Mouse (Mus musculus) urinary bladder, postnatal 4 days (tissue): ENCODE measurements around the gene Crabp2.

Experiments
- DNase-seq, 2 experiments: peaks; one replicate each; pipeline ENCODE4 v3.0.0; 2021 to 2022; ENCODE audit warnings: low spot score in 2 of 2

Gene Crabp2

DNA sequence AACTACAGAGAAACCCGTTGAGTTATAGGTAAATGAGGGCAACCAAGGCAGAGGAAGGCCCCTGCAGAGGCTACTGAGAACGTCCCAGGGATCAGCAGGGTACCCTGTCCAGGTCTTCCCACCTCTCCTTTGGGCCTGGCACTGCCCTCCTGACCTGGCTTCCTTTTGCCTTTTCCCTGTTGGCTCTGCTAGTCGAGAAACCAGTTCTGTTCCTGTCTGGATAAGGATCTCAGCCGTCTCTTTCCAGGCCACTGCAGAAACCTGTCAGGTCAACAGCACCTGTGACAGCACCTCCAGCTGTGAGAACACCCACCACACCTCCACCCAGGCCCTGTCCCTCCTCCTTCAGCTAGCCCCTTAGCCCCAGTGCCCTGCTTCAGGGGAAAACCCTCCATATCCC, 10.0 kb downstream of the Crabp2 start:
- DNase-seq: no peak

- no peak for DNase-seq
These were observed 10.5 kb downstream of the Crabp2 start for GRCm38 (mm10) chr3:87958967-87959366.

- DNase-seq: no peak
These were observed 10.9 kb downstream of the Crabp2 start for GRCm38 (mm10) chr3:87959371-87959770.

DNA sequence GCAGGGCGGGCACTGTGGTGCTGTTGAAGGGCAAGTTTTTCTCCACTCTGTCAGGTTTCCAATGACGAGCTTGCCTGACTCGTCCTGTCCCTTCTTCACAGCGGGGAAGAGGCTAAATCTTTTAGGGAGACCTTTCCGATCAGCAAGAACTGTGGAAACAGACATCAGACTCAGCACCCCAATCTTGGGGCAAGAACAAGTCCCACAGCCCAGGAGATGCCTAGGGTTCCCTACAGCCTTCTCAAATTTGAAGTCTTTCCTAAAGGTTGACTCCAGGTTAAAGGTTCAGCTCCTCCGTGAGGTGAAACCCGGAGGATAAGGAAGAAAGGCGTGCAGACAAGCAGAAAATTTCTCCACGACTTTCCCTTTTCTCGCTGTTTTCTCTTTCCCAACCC, 11.7 kb downstream of the Crabp2 start:
- no peak for DNase-seq

- peak; percentile 90 to 92 for DNase-seq
These were observed 12.2 kb downstream of the Crabp2 start for GRCm38 (mm10) chr3:87960586-87961191.

- DNase-seq: no peak
These were observed 21.9 kb downstream of the Crabp2 start for GRCm38 (mm10) chr3:87970184-87970938.

DNA sequence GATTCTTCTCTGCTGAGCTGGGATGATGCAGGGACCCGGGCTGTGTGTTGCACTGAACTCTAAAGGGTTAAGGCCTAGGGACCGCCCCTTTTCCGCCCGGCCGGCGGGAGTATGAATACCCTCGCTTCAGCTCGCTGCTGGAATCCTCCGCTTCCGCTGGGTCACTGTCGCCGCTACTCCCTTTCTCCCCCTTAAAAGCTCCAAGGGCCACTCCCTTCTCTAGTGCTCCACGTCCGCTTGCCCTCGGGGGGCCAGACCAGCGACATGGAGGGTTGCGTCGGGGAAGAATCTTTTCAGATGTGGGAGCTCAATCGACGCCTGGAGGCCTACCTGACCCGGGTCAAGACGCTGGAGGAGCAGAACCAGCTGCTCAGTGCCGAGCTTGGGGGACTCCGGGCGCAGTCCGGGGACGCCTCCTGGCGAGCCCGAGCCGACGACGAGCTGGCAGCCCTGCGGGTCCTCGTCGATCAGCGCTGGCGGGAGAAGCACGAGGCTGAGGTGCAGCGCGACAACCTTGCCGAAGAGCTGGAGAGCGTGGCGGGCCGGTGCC, 22.5 kb downstream of the Crabp2 start, which contains the start of gene Nes:
Gene Nes (plus strand): TSS at position 140 of the 550 bp plus-strand sequence.
- DNase-seq: peak in 1 of 2 experiments; percentile 48

DNA sequence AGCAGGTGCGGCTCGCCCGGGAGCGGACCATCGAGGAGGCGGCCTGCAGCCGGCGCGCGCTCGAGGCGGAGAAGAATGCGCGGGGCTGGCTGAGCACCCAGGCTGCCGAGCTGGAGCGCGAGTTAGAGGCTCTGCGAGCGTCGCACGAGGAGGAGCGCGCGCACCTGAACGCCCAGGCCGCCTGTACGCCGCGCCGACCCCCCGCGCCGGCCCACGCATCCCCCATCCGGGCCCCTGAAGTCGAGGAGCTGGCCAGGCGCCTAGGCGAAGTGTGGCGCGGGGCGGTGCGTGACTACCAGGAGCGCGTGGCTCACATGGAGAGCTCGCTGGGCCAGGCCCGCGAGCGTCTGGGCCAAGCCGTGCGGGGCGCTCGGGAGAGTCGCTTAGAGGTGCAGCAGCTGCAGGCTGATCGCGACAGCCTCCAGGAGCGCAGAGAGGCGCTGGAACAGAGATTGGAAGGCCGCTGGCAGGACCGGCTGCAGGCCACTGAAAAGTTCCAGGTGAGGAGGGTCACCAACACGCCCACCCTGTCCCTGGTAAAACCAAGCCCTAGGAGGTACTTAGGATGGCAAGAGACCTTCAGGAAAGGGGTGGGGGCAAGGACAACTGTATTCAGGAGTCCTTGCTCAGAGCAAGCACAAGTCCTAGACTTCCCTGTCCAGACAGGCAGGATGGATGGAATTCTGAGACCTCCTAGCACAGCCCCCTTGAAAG, 23.2 kb downstream of the Crabp2 start:
- DNase-seq: no peak

DNA sequence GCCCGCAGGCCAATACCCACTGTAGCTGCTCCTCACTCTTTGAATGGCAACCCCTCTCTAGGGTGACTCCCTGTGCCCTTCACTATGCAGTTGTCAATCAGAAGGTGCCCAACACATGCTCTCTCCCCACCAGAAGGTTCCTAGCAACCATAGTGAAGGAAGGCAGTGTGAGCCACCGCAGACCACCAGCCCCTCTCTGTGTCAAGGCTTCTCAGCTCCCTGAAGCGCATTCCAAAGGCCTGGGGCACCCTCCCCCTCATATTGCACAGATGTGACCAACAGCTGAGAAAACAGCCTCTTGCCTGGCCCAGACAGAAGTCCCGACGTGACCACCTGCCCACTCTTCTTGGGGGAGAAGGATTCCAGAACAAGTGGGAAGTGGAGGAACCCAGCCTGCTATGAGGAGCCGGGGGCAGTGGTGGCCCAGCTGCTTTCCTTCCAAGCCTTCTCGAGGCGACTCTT, 23.8 kb downstream of the Crabp2 start:
- no peak for DNase-seq

DNA sequence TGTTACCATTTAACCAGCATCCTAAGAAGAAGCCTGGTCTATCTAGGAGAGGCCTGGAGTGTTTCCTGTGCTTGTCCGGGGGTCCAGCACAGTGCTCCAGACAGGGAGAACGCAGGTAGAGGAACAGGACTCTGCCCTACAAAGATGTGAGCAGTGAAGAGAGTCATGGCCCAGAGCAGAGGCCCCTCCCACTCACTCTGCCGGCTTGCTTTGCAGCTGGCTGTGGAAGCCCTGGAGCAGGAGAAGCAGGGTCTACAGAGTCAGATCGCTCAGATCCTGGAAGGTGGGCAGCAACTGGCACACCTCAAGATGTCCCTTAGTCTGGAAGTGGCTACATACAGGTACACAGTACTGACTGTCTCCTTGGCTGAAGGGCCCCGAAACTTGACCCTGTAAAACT, 24.3 kb downstream of the Crabp2 start:
- DNase-seq: no peak

DNA sequence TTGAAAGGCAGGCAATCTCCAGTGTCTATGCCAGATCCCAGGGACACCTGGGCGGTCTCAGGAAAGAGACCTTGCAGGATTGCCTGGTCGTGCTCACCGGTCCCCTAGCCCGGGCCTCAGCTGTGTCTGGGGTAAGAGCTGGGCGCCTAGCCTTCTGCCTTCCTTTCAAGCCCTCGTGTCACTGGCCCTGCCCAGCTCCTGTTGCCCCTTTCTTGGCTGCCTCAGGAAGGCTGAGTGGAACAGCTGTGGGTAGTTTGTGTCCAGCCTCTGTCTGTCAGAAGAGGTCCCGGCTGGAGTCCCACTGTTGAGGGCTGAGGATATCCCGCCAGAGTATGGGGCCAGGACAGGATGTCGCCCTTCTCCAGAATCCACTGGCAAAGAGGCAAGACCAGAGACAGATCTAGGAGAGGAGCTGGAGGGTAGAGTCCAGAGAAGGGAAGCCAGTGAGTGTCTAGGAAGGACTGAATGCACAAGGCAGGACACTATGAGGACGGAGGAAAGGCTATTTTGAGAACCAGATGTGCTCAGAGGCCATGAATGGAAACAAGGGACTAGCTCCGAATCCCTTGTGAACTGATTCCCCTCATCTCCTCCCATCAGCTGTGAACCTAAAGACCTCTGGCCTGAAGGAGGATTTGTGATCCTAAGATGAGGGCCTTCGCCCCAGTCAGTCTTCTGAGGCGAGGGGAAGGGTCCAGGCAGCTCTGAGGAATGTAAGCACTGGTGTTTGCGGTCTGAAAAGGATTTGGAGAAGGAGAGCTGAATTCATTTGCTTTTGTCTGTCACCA, 25.3 kb downstream of the Crabp2 start:
- DNase-seq: no peak

- no peak for DNase-seq
These were observed 26.0 kb downstream of the Crabp2 start for GRCm38 (mm10) chr3:87974381-87974987.

- DNase-seq: no peak
These were observed 31.0 kb downstream of the Crabp2 start for GRCm38 (mm10) chr3:87979493-87979892.

DNA sequence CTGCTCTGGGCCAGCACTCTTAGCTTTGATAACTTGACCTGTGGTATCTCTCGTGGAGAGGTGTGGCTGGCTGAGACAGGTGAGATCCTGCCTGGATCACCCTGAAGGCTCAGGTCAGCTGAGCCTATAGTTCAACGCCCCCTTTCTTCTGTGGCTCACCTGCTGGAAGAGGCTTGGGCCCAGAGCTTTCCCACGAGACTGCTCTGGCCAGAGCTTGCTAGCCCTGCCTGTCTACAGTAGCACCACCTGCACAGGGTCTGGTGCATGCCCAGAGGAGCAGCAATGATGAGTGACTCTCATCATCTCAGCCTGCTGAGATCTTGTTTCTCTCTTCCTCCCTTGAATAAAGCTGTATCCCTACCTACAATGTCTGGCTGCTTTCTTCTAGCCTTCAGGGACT, 31.6 kb downstream of the Crabp2 start:
- DNase-seq: no peak

DNA sequence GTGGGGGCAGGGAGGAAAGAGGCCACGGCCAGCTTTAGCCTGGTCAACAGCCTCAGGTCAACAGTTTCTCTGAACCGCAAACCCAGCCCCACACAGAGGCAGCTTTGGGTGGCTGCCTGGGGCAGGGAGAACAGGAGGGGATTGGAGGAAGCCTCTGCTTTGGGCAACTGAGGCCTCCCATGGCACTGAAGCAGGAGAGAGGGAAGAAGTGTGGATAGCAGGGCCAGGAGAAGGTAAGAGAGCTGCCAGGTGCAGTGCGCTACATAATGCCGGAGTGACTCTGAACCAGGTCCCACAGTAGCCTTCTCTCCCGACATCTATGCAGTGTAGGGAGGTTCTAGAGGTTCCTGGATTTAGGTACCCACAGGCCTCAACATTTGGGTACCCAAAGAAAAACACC, 32.3 kb downstream of the Crabp2 start:
- no peak for DNase-seq

- DNase-seq: no peak
These were observed 32.8 kb downstream of the Crabp2 start for GRCm38 (mm10) chr3:87981214-87981760.

DNA sequence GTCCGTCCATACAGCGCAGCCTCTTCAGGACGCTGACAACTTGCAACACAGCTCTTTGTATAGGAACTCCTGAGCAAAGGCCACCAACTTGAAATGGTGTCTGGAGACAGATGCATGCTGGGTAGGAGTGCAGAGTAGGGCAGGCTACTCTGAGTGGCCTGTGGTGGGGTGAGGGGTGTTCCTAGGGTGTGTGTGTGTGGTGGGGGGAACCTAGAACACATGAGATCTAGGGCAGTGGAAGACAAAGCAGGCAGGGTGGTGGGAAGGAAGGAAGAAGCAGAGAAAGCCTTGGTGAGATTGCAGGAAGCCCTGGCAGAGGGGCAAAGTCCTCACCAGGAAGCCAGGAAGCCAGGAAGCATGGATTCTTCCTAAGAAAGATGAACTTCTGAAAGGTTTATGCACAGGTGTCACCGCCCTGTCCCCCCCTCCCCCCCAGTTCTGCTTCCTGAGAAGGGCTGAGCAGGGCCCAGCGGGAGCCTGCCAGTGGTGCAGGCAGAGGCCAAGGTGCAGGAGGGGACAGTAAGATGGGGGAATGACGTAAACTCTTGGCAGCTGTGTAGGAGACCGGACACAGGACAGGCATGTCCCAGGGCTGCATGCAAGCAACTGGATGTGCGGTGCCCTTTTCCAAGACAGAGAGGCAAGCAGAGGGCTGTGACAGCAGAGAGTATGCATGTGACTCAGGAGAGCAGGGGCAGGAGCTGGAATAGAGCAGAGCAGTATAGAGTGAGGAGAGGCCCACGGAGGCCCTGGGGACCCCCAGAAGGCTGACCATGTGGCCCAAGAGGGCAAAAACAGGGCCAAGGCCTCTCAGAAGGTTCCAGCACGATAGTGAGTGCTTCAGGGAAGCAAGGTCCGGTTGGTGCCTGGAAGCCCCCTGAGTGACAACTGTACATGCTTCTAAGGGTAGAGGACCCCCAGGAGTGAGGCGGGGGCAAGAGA, 33.7 kb downstream of the Crabp2 start:
- no peak for DNase-seq

- DNase-seq: no peak
These were observed 34.6 kb downstream of the Crabp2 start for GRCm38 (mm10) chr3:87982836-87983601.

- DNase-seq: no peak
These were observed 35.2 kb downstream of the Crabp2 start for GRCm38 (mm10) chr3:87983627-87984026.
